Mouse (Mus musculus): ENCODE results near the gene Txnip. TPM values are rescaled to one million over a fixed set of nuclear protein-coding genes. Genes with fewer than 3 reads are reported as not detected.

Gene Txnip
- polyA plus RNA-seq, 1 experiment from 2014 or later = 57.6 TPM

GRCm38 (mm10) chr3:96563267-96563666 lies 5.5 kb downstream of the Txnip start:
- H3K4me1 ChIP-seq (replicated peaks) = peaks cover 34% of the 10 kb centered on the region
- ATAC-seq = no peak
- WGBS = 93% methylated on average over 8 of the region's 8 CpGs

DNA sequence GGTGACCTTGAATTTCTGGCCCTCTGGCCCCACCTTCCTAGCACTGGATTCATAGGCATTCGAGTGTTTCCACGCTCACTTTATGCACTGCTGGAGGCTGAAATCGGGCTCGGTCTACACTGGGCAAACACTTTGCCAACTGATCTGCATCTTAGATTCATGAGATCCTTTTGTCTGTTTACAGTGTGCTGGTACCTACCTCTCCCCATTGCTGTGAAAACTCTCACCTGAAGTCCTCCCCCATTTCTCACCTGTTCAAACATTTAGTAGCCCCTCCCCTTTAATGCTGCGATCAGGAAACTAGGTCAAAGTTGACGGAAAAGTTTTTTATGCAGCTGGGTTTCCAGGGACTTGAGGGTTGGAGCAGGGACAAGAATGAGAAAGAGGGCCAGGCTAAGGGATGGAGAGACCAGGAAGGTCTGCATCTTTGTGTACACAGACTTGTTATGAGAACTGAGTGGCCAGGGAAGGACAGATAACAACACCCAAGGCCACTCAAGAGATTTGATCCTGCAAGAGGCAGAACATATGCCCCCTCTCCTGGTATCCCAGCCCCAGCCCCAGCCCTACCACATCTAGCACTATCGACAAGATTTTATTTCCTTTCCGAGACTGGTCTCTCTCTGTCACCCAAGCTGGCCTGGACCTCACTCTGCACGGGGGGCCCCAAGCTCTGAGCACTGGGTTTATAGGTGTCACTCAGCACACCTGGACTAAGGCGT lies 6.3 kb downstream of the Txnip start:
- no peak overlapping the region for H3K4me2 ChIP-seq (replicated peaks)
- H3K9me3 ChIP-seq = no peaks in the 10 kb centered on the region
- no peak overlapping the region for H3K4me3 ChIP-seq (replicated peaks)
- peaks cover 21% of the 10 kb centered on the region for H3K36me3 ChIP-seq
- H3K27me3 ChIP-seq = no peaks in the 10 kb centered on the region
- no peak for ATAC-seq
- peaks cover 27% of the 10 kb centered on the region for H3K4me1 ChIP-seq (replicated peaks)
- WGBS = 83% methylated on average over 10 of the region's 10 CpGs
- H3K9ac ChIP-seq (replicated peaks) = no peak overlapping the region
- H3K27ac ChIP-seq = no peak overlapping the region

More at GRCm38 (mm10) chr3:96563267-96563666, 5.5 kb downstream of the Txnip start:
- Histone ChIP-seq H3K27ac (no peak overlapping the region), H3K9ac (replicated peaks) (no peak overlapping the region), H3K9me3 (no peaks in the 10 kb centered on the region), H3K27me3 (no peaks in the 10 kb centered on the region), H3K36me3 (peaks cover 21% of the 10 kb centered on the region), H3K4me3 (replicated peaks) (no peak overlapping the region), H3K4me2 (replicated peaks) (no peak overlapping the region)

GRCm38 (mm10) chr3:96564633-96565032 lies 6.9 kb downstream of the Txnip start:
- Histone ChIP-seq H3K27me3 (no peaks in the 10 kb centered on the region), H3K4me2 (replicated peaks) (no peak overlapping the region), H3K4me3 (replicated peaks) (no peak overlapping the region), H3K9me3 (no peaks in the 10 kb centered on the region), H3K27ac (no peak overlapping the region), H3K9ac (replicated peaks) (no peak overlapping the region), H3K4me1 (replicated peaks) (peaks cover 22% of the 10 kb centered on the region), H3K36me3 (peaks cover 19% of the 10 kb centered on the region)
- ATAC-seq = no peak
- 82% methylated on average over 7 of the region's 7 CpGs for WGBS

DNA sequence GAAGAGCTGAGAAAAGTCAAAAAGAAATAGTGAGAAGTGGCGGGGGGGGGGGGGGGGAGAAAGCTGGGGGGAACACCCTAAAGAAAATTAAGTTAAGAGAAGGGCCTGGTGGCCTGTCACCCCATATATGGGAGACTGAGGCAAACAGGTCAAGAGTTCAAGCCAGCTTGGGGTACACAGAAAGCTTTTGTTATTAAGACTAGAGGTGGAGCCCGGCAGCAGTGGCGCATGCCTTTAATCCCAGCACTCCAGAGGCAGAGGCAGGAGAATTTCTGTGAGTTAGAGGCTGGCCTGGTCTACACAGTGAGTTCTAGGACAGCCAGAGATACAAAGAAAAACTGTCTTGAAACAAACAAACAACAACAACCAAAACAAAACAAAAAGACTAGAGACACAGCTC lies 7.3 kb downstream of the Txnip start:
- H3K27me3 ChIP-seq = no peaks in the 10 kb centered on the region
- WGBS = 87% methylated on average over 3 of the region's 3 CpGs

DNA sequence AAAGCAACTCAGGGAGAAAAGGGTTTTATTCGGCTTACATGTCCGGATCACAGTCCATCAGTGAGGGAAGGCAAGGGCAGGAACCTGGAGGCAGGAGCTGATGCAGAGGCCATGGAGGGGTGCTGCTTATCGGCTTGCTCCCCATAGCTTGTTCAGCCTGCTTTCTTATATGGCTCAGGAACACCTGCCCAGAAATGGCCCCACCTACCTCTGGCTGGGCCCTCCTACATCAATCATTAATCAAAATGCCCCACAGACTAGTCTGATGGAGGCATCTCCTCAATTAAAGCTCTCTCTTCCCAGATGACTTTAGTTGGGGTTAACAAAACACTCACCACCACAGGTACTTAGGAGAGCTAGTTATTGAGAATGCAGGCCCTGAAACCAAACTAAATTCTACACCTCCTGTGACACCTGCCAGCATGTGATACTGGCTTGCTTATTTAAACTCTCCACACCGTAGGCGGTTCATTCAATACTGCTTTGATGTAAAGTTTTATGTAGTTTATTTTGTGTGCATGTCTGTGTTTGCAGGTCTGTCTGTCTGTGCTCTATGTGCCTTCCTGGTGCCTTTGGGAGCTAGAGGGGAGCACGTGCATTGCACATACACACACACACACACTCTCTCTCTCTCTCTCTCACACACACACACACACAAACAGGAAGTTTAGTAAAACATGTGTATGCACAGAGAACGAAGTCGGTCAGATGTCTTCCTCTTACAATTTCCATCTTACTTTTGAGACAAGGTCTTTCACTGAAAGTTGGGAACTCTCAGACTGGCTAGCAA lies 9.1 kb downstream of the Txnip start:
- H3K27me3 ChIP-seq = no peaks in the 10 kb centered on the region
- no peaks in the 10 kb centered on the region for H3K36me3 ChIP-seq
- H3K9ac ChIP-seq (replicated peaks) = no peak overlapping the region
- no peak overlapping the region for H3K27ac ChIP-seq
- H3K4me2 ChIP-seq (replicated peaks) = no peak overlapping the region
- 82% methylated on average over 8 of the region's 8 CpGs for WGBS
- no peak overlapping the region for H3K4me3 ChIP-seq (replicated peaks)
- no peaks in the 10 kb centered on the region for H3K9me3 ChIP-seq
- 0 out of 2 replicates have a peak, but pooled peaks cover 1% of the 10 kb centered on the region for H3K4me1 ChIP-seq (replicated peaks)
- ATAC-seq = no peak

More for the DNA sequence above, 7.3 kb downstream of the Txnip start:
- H3K4me1 ChIP-seq (replicated peaks) = peaks cover 17% of the 10 kb centered on the region
- H3K36me3 ChIP-seq = peaks cover 14% of the 10 kb centered on the region
- no peak for ATAC-seq
- H3K9ac ChIP-seq (replicated peaks) = no peak overlapping the region
- H3K4me2 ChIP-seq (replicated peaks) = no peak overlapping the region
- no peak overlapping the region for H3K4me3 ChIP-seq (replicated peaks)
- no peak overlapping the region for H3K27ac ChIP-seq
- no peaks in the 10 kb centered on the region for H3K9me3 ChIP-seq

DNA sequence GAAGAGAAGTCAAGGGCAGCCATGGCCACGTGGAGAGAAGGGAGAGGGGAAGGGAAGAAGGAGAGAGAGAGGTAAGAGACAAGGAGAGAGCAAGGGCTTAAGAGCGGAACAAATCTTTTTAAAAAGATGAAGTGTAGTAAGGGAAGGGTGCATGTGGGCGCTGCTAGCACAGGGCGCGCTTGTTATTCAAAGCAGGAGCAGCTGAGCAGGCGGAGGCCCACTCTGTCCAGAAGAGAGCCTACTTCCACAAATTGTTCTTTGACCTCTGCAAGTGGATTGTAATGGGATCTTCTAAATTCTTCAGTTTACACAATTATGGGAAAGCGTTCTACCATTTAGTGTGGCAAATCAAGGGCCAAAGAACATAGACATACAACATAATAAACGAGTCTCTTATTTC lies 10.8 kb downstream of the Txnip start:
- Histone ChIP-seq H3K9ac (replicated peaks) (no peak overlapping the region), H3K4me3 (replicated peaks) (no peak overlapping the region), H3K27me3 (no peaks in the 10 kb centered on the region), H3K4me2 (replicated peaks) (no peak overlapping the region), H3K36me3 (no peaks in the 10 kb centered on the region), H3K9me3 (no peaks in the 10 kb centered on the region), H3K27ac (no peak overlapping the region), H3K4me1 (replicated peaks) (no peaks in the 10 kb centered on the region)
- WGBS = 64% methylated on average over 8 of the region's 8 CpGs
- no peak for ATAC-seq

GRCm38 (mm10) chr3:96569506-96569905 lies 11.7 kb downstream of the Txnip start:
- H3K9ac ChIP-seq (replicated peaks) = no peak overlapping the region
- no peak overlapping the region for H3K4me2 ChIP-seq (replicated peaks)
- H3K36me3 ChIP-seq = no peaks in the 10 kb centered on the region
- no peaks in the 10 kb centered on the region for H3K4me1 ChIP-seq (replicated peaks)
- H3K27ac ChIP-seq = no peak overlapping the region
- no peaks in the 10 kb centered on the region for H3K27me3 ChIP-seq
- no peaks in the 10 kb centered on the region for H3K9me3 ChIP-seq
- no peak overlapping the region for H3K4me3 ChIP-seq (replicated peaks)
- 87% methylated on average over 13 of the region's 13 CpGs for WGBS
- no peak for ATAC-seq

DNA sequence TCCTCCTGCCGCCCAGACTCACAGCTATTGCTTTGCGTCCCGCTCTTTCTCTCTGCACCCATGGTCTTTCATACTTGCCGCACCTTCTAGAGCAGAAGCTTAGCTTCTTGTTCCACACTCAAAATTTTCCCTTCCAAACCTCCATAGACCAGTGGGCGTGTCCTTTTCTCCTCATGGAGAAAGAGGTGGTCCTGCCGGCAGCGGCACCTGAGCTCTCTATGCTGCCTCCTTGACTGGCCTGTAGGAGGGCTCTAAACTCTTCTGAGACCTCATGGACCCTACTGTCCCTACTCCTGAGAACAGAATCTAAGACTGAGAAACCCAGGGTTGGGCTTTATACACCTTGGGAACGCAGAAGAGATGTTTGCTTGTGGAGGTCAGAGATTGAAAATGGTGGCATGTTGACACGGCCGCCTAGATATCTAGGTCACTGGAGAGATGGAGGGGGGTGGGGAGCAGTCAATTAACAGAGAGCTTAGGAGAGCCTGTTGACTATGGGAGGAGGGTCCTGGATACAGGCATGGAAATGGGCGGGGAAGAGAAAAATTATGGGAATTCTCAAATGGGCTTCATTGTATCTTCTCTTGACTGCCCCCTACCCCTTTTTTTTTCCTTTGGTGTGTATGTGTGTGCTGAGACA lies 12.3 kb downstream of the Txnip start:
- Histone ChIP-seq H3K4me2 (replicated peaks) (no peak overlapping the region), H3K9me3 (no peaks in the 10 kb centered on the region), H3K27ac (no peak overlapping the region), H3K36me3 (no peaks in the 10 kb centered on the region), H3K4me1 (replicated peaks) (no peaks in the 10 kb centered on the region), H3K4me3 (replicated peaks) (no peak overlapping the region), H3K27me3 (no peaks in the 10 kb centered on the region), H3K9ac (replicated peaks) (no peak overlapping the region)
- 89% methylated on average over 11 of the region's 11 CpGs for WGBS
- ATAC-seq = no peak

DNA sequence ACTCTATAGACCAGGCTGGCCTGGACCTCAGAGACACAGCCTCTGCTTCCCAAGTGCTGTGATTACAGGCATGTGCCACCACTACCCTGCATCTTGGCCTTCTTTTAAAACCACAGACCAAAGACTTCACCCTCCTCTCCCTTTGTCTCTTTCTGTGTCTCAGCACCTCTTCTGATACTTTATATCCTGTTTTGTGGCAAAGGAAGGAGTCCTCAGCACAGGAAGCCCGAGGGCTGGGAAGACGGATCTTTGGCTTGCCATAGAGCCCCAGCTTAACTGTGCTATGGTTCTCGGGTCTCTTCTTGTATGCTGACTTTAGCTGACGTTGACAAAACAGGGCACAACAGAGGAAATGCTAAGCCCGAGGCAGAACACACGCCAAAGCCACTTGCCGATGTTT lies 12.9 kb downstream of the Txnip start:
- Histone ChIP-seq H3K36me3 (no peaks in the 10 kb centered on the region), H3K9me3 (no peaks in the 10 kb centered on the region), H3K27me3 (no peaks in the 10 kb centered on the region), H3K27ac (no peak overlapping the region), H3K4me2 (replicated peaks) (no peak overlapping the region), H3K4me3 (replicated peaks) (no peak overlapping the region), H3K4me1 (replicated peaks) (no peaks in the 10 kb centered on the region), H3K9ac (replicated peaks) (no peak overlapping the region)
- 81% methylated on average over 7 of the region's 7 CpGs for WGBS
- no peak for ATAC-seq

DNA sequence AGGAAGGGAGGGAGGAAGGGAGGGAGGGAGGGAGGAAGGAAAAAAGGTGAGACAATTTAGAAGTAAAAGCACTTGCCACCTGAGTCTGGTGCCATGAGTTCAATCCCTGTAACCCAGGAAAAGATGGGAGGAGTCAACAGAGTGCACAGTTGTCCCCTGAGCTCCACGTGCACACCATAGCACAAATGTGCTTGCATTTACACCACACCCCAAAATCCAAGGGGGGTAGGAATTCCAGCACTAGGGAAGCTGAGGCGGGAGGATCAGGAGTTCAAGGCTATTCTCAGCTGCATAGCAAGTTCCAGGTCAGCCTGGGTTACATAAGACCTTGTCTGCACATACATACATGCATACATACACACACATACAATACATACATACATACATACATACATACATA lies 13.6 kb downstream of the Txnip start:
- Histone ChIP-seq H3K27me3 (no peaks in the 10 kb centered on the region), H3K4me2 (replicated peaks) (no peak overlapping the region), H3K9me3 (no peaks in the 10 kb centered on the region), H3K27ac (no peak overlapping the region), H3K36me3 (no peaks in the 10 kb centered on the region), H3K4me1 (replicated peaks) (peaks cover 3% of the 10 kb centered on the region), H3K9ac (replicated peaks) (no peak overlapping the region), H3K4me3 (replicated peaks) (no peak overlapping the region)
- ATAC-seq = no peak
- WGBS = 76% methylated on average over 2 of the region's 2 CpGs

DNA sequence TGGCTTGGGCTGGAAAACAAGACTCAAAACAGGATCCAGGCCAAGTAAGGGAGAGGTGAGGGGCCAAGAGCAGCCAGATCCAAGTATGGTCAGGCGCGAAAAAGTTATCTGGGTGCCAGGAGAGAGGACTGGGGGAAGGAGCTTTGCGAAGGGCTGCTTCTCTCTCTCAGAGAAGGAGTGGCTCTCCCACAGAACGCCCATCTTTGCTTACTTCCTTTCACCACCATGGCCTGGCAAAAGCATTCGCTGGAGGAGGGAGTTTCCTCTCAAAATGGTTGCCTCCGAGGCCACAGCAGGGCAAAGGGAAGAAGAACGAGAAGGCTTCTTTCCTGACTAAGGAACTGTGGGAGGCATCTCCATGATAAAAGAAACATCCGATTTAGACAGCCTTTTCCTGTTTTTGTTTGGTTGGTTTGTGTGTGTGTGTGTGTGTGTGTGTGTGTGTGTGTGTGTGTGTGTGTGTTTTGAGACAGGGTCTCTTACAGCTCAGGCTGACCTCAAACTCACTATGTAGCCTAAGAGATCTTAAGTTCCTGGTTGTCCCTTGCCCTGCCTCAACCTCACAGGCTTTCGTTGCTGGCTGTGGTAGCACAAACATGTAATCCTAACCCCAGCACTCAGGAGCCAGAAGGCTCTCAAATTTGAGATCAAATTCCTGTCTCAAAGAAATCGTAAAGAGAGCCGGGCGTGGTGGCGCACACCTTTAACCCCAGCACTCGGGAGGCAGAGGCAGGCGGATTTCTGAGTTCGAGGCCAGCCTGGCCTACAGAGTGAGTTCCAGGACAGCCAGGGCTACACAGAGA lies 14.3 kb downstream of the Txnip start:
- no peak for ATAC-seq
- Histone ChIP-seq H3K4me3 (replicated peaks) (no peak overlapping the region), H3K9ac (replicated peaks) (no peak overlapping the region), H3K27me3 (no peaks in the 10 kb centered on the region), H3K9me3 (no peaks in the 10 kb centered on the region), H3K4me1 (replicated peaks) (peaks cover 11% of the 10 kb centered on the region), H3K4me2 (replicated peaks) (no peak overlapping the region), H3K36me3 (no peaks in the 10 kb centered on the region), H3K27ac (no peak overlapping the region)
- 87% methylated on average over 16 of the region's 16 CpGs for WGBS
